Mouse (Mus musculus): ENCODE measurements at regions not wholly inside any gene's neighbourhood (a gene's known extent, or its start where the extent isn't known, plus 50 kb on each side); places are given as distances from the start of the nearest gene placed in this dataset.
A peak's percentile ranks its signal among the peaks of the same experiment; 100 is the strongest.
"Not testable (repeated sequence)": the region's sequence is repeated elsewhere in the genome, so short reads cannot be mapped to it uniquely, and the experiment has no call there.

GRCm38 (mm10) chr6:48336964-48337363 is 58.4 kb upstream of the Krba1 start:
- TF ChIP-seq CHD2 (IDR thresholded peaks at IDR 0.05; ENCODE audit: low read length); UBTF (IDR thresholded peaks at IDR 0.05; ENCODE audit: borderline replicate concordance, insufficient read depth, low read depth, low read length); ZNF384 (IDR thresholded peaks at IDR 0.05; ENCODE audit: low read depth, low read length); ZMIZ1 (IDR thresholded peaks at IDR 0.05; ENCODE audit: low read depth, low read length); MXI1 (IDR thresholded peaks at IDR 0.05; ENCODE audit: low read depth, low read length); POLR2A (IDR thresholded peaks at IDR 0.05; ENCODE audit: control insufficient read depth in 1 of 2, insufficient read depth in 1 of 2, low read depth in 1 of 2, low read length in 2 of 2, poor library complexity in 1 of 2); ELF1 (IDR thresholded peaks at IDR 0.05; ENCODE audit: low read depth, low read length); MAZ (IDR thresholded peaks at IDR 0.05; ENCODE audit: low read depth, low read length); E2F4 (IDR thresholded peaks at IDR 0.05; ENCODE audit: borderline replicate concordance, low read depth, low read length): not testable (repeated sequence)
- peak; percentile 74 for TF ChIP-seq TBP (IDR thresholded peaks at IDR 0.05; ENCODE audit: low read depth, low read length)
